Mouse (Mus musculus): ENCODE measurements at regions not wholly inside any gene's neighbourhood (a gene's known extent, or its start where the extent isn't known, plus 50 kb on each side); places are given as distances from the start of the nearest gene placed in this dataset.

DNA sequence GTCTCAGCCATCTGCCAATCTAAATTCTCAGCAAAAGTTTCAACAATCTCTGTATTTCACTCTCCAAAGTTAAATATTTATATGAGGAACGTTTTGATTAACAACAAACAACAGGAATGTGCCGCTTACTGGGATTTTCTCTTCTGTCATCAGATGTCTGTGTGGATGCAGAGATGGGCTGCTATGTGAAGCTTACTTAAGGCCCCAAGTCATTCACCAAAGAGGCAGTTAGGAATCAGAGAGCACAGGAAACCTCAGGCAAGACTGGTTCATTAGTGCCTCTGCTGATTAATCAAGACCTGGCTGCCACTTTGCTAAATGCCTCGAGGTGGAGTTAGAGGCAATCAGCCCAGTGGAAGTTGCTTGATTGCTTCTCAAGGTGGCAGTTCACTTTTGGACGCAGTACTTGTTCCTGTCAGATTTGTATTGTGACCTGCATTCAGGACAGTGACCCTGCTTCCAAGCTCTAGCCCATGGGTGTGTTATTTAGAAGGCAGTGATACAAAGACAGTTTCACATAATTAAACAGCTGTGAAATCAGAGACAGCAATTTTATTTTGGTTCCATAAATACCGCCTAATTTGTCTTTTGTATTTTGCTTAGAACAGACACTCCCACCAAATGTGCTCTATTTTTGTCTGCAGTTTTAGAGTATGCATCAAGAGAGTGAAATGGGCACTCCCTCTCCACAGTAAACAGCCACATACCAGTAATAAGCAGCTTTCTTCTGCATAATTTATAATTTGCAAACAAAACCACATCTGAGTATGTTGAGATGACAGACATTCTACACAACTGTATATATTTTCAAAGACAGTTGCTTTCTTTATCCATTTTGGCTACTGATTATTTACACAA, 457.3 kb downstream of the Serpinb8 start:
- dilution Hi-C loops (cut with MboI; ENCODE audit: extremely low pct_ligation_motif_present, extremely low pct_unique_long_range_greater_than_20kb, low sequenced_read_pairs) (no loop called here), in situ Hi-C loops (cut with MboI; ENCODE audit: low pct_ligation_motif_present, low pct_unique_long_range_greater_than_20kb, low sequenced_read_pairs) (no loop called here)
- no peaks in the 10 kb centered on the region for H3K27me3 ChIP-seq (replicated peaks)
- no peaks in the 10 kb centered on the region for H3K4me1 ChIP-seq (ENCODE audit: control insufficient read depth in 1 of 2, insufficient read depth in 2 of 2)
- no peak overlapping the region for H3K9ac ChIP-seq (ENCODE audit: insufficient read depth, low read depth)
- no peaks in the 10 kb centered on the region for H3K36me3 ChIP-seq (replicated peaks in 1 of 2; ENCODE audit: control insufficient read depth in 1 of 2, insufficient read depth in 1 of 2, low read length in 1 of 2)
- H3K4me3 ChIP-seq (replicated peaks in 1 of 3; ENCODE audit: low read depth in 2 of 3, low read length in 2 of 3, poor library complexity in 1 of 3) = no peak overlapping the region
- DNase-seq (ENCODE audit: extremely low read depth) = no peak
- H3K27ac ChIP-seq (ENCODE audit: insufficient read depth, low read depth) = no peak overlapping the region
- no peaks in the 10 kb centered on the region for H3K79me2 ChIP-seq (replicated peaks; ENCODE audit: control insufficient read depth, extremely low read depth, insufficient read depth, poor library complexity, severe bottlenecking)
- H3K9me3 ChIP-seq (replicated peaks; ENCODE audit: low read length) = peaks cover 6% of the 10 kb centered on the region
- H3K4me2 ChIP-seq (ENCODE audit: insufficient read depth, low read depth, poor library complexity, severe bottlenecking) = no peak overlapping the region
- TF ChIP-seq JUN (IDR thresholded peaks at IDR 0.05; ENCODE audit: insufficient read depth, low read depth, low read length) = no peak
- TF ChIP-seq MAX (IDR thresholded peaks at IDR 0.05; ENCODE audit: low read length) = no peak
- no peak for TF ChIP-seq USF2 (conservative IDR thresholded peaks at IDR 0.05; ENCODE audit: low read depth, low read length)
- no peak for TF ChIP-seq MAZ (IDR thresholded peaks at IDR 0.05; ENCODE audit: low read depth, low read length)
- TF ChIP-seq ELF1 (IDR thresholded peaks at IDR 0.05; ENCODE audit: low read depth, low read length) = no peak
- TF ChIP-seq TCF12 (IDR thresholded peaks at IDR 0.05; ENCODE audit: low read depth, low read length) = no peak

DNA sequence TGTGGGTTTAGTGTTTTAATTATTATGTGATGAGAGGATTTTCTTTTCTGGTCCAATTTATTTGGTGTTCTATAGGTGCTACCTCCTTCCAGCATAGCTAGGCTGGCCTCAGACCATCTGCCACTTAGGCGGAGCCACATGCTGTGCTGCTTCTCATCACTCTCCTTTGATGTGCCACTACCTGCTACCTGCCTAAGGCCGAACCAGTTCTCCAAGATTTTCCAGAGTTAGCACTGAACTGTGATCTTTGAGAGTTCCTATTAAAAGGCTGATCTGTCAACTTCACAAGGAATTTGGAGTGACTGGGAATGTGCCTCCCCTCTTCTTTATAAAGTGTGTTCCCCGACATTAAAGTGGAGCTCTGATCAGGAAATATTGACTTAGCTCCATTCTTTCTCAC, 504.8 kb downstream of the Serpinb8 start:
- TF ChIP-seq ELF1 (IDR thresholded peaks at IDR 0.05; ENCODE audit: low read depth, low read length) = no peak
- no peak for TF ChIP-seq GABPA (IDR thresholded peaks at IDR 0.05; ENCODE audit: insufficient replicate concordance, low read depth, low read length)
- no peak for TF ChIP-seq TCF12 (IDR thresholded peaks at IDR 0.05; ENCODE audit: low read depth, low read length)
- TF ChIP-seq ZNF384 (IDR thresholded peaks at IDR 0.05; ENCODE audit: low read depth, low read length) = no peak
- no peak for TF ChIP-seq KAT2A (IDR thresholded peaks at IDR 0.05; ENCODE audit: insufficient replicate concordance, low read length)
- TF ChIP-seq ZC3H11A (IDR thresholded peaks at IDR 0.05; ENCODE audit: low read depth, low read length) = no peak
- no peak for TF ChIP-seq HCFC1 (IDR thresholded peaks at IDR 0.05; ENCODE audit: low read depth, low read length)
- TF ChIP-seq PAX5 (IDR thresholded peaks at IDR 0.05; ENCODE audit: low read length) = no peak
- TF ChIP-seq ETS1 (conservative IDR thresholded peaks at IDR 0.05; ENCODE audit: low read depth, low read length) = no peak
- TF ChIP-seq MXI1 (IDR thresholded peaks at IDR 0.05; ENCODE audit: low read depth, low read length) = no peak
- TF ChIP-seq ZMIZ1 (IDR thresholded peaks at IDR 0.05; ENCODE audit: low read depth, low read length) = no peak
- TF ChIP-seq MAFK (IDR thresholded peaks at IDR 0.05; ENCODE audit: insufficient replicate concordance, low read length) = no peak
- TF ChIP-seq ZKSCAN1 (IDR thresholded peaks at IDR 0.05; ENCODE audit: borderline replicate concordance, low read depth, low read length) = no peak
- no peak for TF ChIP-seq USF1 (IDR thresholded peaks at IDR 0.05; ENCODE audit: low read depth, low read length)
- TF ChIP-seq USF2 (conservative IDR thresholded peaks at IDR 0.05; ENCODE audit: low read depth, low read length) = no peak
- TF ChIP-seq MAX (IDR thresholded peaks at IDR 0.05; ENCODE audit: low read length) = no peak
- TF ChIP-seq CHD2 (IDR thresholded peaks at IDR 0.05; ENCODE audit: low read length) = no peak
- Histone ChIP-seq H3K4me1 (ENCODE audit: control insufficient read depth in 1 of 2, insufficient read depth in 2 of 2) (no peaks in the 10 kb centered on the region), H3K36me3 (replicated peaks in 1 of 2; ENCODE audit: control insufficient read depth in 1 of 2, insufficient read depth in 1 of 2, low read length in 1 of 2) (no peaks in the 10 kb centered on the region), H3K4me2 (ENCODE audit: insufficient read depth, low read depth, poor library complexity, severe bottlenecking) (no peak overlapping the region), H3K9ac (ENCODE audit: insufficient read depth, low read depth) (no peak overlapping the region), H3K79me2 (replicated peaks; ENCODE audit: control insufficient read depth, extremely low read depth, insufficient read depth, poor library complexity, severe bottlenecking) (no peaks in the 10 kb centered on the region), H3K9me3 (replicated peaks; ENCODE audit: low read length) (peaks cover 3% of the 10 kb centered on the region), H3K4me3 (replicated peaks in 1 of 3; ENCODE audit: low read depth in 2 of 3, low read length in 2 of 3, poor library complexity in 1 of 3) (no peak overlapping the region), H3K27ac (ENCODE audit: insufficient read depth, low read depth) (no peak overlapping the region), H3K27me3 (replicated peaks) (no peaks in the 10 kb centered on the region)
- in situ Hi-C loops (cut with MboI; ENCODE audit: low pct_ligation_motif_present, low pct_unique_long_range_greater_than_20kb, low sequenced_read_pairs) (no loop called here), dilution Hi-C loops (cut with MboI; ENCODE audit: extremely low pct_ligation_motif_present, extremely low pct_unique_long_range_greater_than_20kb, low sequenced_read_pairs) (no loop called here)
- no peak for DNase-seq (ENCODE audit: extremely low read depth)
